Mouse (Mus musculus) MEL (cell line): ENCODE data around the gene Aph1c.

Experiments
- CHD2 ChIP-seq: IDR thresholded peaks from 2 replicates; pipeline ENCODE4 v1.6.1; 2011; ENCODE audit warnings: low read length, improper control_type of control experiment
- CTCF ChIP-seq, 3 experiments: IDR thresholded peaks in 2 of 3; conservative IDR thresholded peaks in 1 of 3; 2 replicates each; pipeline ENCODE4 v1.5.1; 2011 to 2012; ENCODE audit warnings: low read length in 3 of 3, low read depth in 2 of 3, mild to moderate bottlenecking in 2 of 3, improper control_type of control experiment in 1 of 3, inconsistent platforms in 1 of 3, mixed read lengths in 1 of 3, moderate library complexity in 1 of 3; ENCODE audit not compliant: control insufficient read depth in 1 of 3, insufficient read depth in 1 of 3, poor library complexity in 1 of 3, severe bottlenecking in 1 of 3
- HCFC1 ChIP-seq: IDR thresholded peaks from 2 replicates; pipeline ENCODE4 v1.6.1; 2012; ENCODE audit warnings: low read depth, mild to moderate bottlenecking, inconsistent platforms, low read length, improper control_type of control experiment, moderate library complexity
- MAFK ChIP-seq: IDR thresholded peaks from 2 replicates; pipeline ENCODE4 v1.6.1; 2011; ENCODE audit warnings: low read depth, mild to moderate bottlenecking, low read length, improper control_type of control experiment, borderline replicate concordance
- MYB ChIP-seq: IDR thresholded peaks from 2 replicates; pipeline ENCODE4 v1.6.1; 2011; ENCODE audit warnings: mild to moderate bottlenecking, low read depth, low read length, improper control_type of control experiment
- POLR2A ChIP-seq, 2 experiments: IDR thresholded peaks; 2 replicates each; pipeline ENCODE4 v1.6.1; 2011 to 2012; ENCODE audit warnings: low read length in 2 of 2, mild to moderate bottlenecking in 2 of 2, control low read depth in 1 of 2, improper control_type of control experiment in 1 of 2, low read depth in 1 of 2, moderate library complexity in 1 of 2; ENCODE audit not compliant: control insufficient read depth in 1 of 2, insufficient read depth in 1 of 2, poor library complexity in 1 of 2
- POLR2AphosphoS2 ChIP-seq: IDR thresholded peaks from 2 replicates; pipeline ENCODE4 v1.6.1; 2011; ENCODE audit warnings: low read length, improper control_type of control experiment
- POLR2AphosphoS5 ChIP-seq: IDR thresholded peaks from 2 replicates; pipeline ENCODE4 v1.6.1; 2012; ENCODE audit warnings: low read depth, borderline replicate concordance, mild to moderate bottlenecking, inconsistent platforms, low read length, moderate library complexity, mixed read lengths
- RCOR1 ChIP-seq: IDR thresholded peaks from 2 replicates; pipeline ENCODE4 v1.6.1; 2012; ENCODE audit warnings: low read depth, mild to moderate bottlenecking, inconsistent platforms, low read length, improper control_type of control experiment

DNA sequence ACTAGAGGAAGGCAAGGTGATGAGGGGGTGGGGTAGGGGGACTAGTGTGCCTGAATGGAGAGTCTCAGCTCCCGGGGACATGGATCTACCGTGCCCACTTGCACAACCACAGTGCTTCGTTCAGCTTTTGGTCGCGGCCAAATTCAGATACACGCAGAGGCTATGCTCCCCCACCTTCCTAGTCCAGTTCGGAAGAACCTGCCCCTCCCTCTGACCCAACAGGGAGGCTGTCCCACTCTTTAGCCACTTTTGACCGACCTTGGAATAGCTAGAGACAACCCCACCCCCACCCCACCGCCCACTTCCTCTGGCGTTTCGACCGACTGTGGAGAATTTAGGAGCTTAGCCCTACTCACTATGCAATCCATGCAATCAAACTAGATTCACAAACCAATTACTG is 32.6 kb downstream of the Aph1c start:
- TF ChIP-seq RCOR1, result no peak
- TF ChIP-seq CTCF (IDR thresholded peaks at IDR 0.05 in 2 of 3, conservative IDR thresholded peaks at IDR 0.05 in 1 of 3; ENCODE audit: control insufficient read depth in 1 of 3, insufficient read depth in 1 of 3, low read depth in 2 of 3, low read length in 3 of 3, poor library complexity in 1 of 3, severe bottlenecking in 1 of 3), result no peak
- TF ChIP-seq HCFC1, result no peak
- no peak for TF ChIP-seq POLR2A (IDR thresholded peaks at IDR 0.05; ENCODE audit: control insufficient read depth in 1 of 2, insufficient read depth in 1 of 2, low read depth in 1 of 2, low read length in 2 of 2, poor library complexity in 1 of 2)
- TF ChIP-seq POLR2AphosphoS2, result no peak
- no peak for TF ChIP-seq POLR2AphosphoS5
- no peak for TF ChIP-seq MAFK
- no peak for TF ChIP-seq MYB
- no peak for TF ChIP-seq CHD2
